Mouse (Mus musculus) MEL (cell line): ENCODE data around the gene Paxbp1. TPM values are rescaled to one million over a fixed set of nuclear protein-coding genes. Genes with fewer than 3 reads are reported as not detected.

Experiments used
- DNase-seq: peaks from one replicate; pipeline ENCODE4 v3.0.0; 2011; ENCODE audit warnings: low read depth, low spot score
- H3K27ac ChIP-seq: 2 replicates; pipeline ENCODE4 v1.5.1; 2012; ENCODE audit warnings: low read depth, mild to moderate bottlenecking, control low read depth, low read length, moderate library complexity; ENCODE audit not compliant: control insufficient read depth
- H3K27me3 ChIP-seq, 2 experiments: fragments of 150-350 bp in 1 of 2; sonication (generic) in 1 of 2; 2 replicates each; pipeline ENCODE4 v1.6.1; 2012; ENCODE audit warnings: low read length in 2 of 2, mild to moderate bottlenecking in 2 of 2, improper control_type of control experiment in 1 of 2, moderate library complexity in 1 of 2; ENCODE audit not compliant: insufficient read depth in 2 of 2, control insufficient read depth in 1 of 2
- H3K36me3 ChIP-seq, 2 experiments: 2 replicates each; pipeline ENCODE4 v1.6.1; 2012 to 2014; ENCODE audit warnings: low read length in 2 of 2, improper control_type of control experiment in 1 of 2, inconsistent platforms in 1 of 2, mild to moderate bottlenecking in 1 of 2; ENCODE audit not compliant: insufficient read depth in 2 of 2, control insufficient read depth in 1 of 2
- H3K4me1 ChIP-seq, 2 experiments: fragments of 150-350 bp in 1 of 2; sonication (generic) in 1 of 2; 2 replicates each; pipeline ENCODE4 v1.6.1; 2012; ENCODE audit warnings: low read length in 2 of 2, improper control_type of control experiment in 1 of 2, mild to moderate bottlenecking in 1 of 2; ENCODE audit not compliant: insufficient read depth in 2 of 2, control insufficient read depth in 1 of 2
- H3K4me3 ChIP-seq, 2 experiments: fragments of 150-350 bp in 1 of 2; sonication (generic) in 1 of 2; 2 replicates each; pipeline ENCODE4 v1.5.1; 2012; ENCODE audit warnings: low read depth in 2 of 2, low read length in 2 of 2, mild to moderate bottlenecking in 2 of 2, moderate library complexity in 2 of 2, control low read depth in 1 of 2, improper control_type of control experiment in 1 of 2; ENCODE audit not compliant: control insufficient read depth in 1 of 2, insufficient read depth in 1 of 2
- H3K79me2 ChIP-seq: 2 replicates; pipeline ENCODE4 v1.6.1; 2012; ENCODE audit warnings: mild to moderate bottlenecking, low read length, moderate library complexity; ENCODE audit not compliant: control insufficient read depth, poor library complexity, insufficient read depth
- H3K9ac ChIP-seq: 2 replicates; pipeline ENCODE4 v1.6.1; 2012; ENCODE audit warnings: low read depth, mild to moderate bottlenecking, control low read depth, low read length, moderate library complexity; ENCODE audit not compliant: control insufficient read depth, poor library complexity, severe bottlenecking
- H3K9me3 ChIP-seq: fragments of 150-350 bp; sonication (generic); replicated peaks from 2 replicates; pipeline ENCODE4 v1.6.1; 2012; ENCODE audit warnings: mild to moderate bottlenecking, low read length, improper control_type of control experiment, moderate library complexity; ENCODE audit not compliant: insufficient read depth
- BHLHE40 ChIP-seq: IDR thresholded peaks from 2 replicates; pipeline ENCODE4 v1.6.1; 2012; ENCODE audit warnings: low read depth, mild to moderate bottlenecking, inconsistent platforms, low read length, improper control_type of control experiment, borderline replicate concordance
- CTCF ChIP-seq, 3 experiments: IDR thresholded peaks in 2 of 3; conservative IDR thresholded peaks in 1 of 3; 2 replicates each; pipeline ENCODE4 v1.5.1; 2011 to 2012; ENCODE audit warnings: low read length in 3 of 3, low read depth in 2 of 3, mild to moderate bottlenecking in 2 of 3, improper control_type of control experiment in 1 of 3, inconsistent platforms in 1 of 3, mixed read lengths in 1 of 3, moderate library complexity in 1 of 3; ENCODE audit not compliant: control insufficient read depth in 1 of 3, insufficient read depth in 1 of 3, poor library complexity in 1 of 3, severe bottlenecking in 1 of 3
- E2F4 ChIP-seq: IDR thresholded peaks from 2 replicates; pipeline ENCODE4 v1.6.1; 2011; ENCODE audit warnings: low read depth, low read length, improper control_type of control experiment, borderline replicate concordance
- EP300 ChIP-seq, 2 experiments: IDR thresholded peaks; 2 replicates each; pipeline ENCODE4 v1.6.1; 2011; ENCODE audit warnings: improper control_type of control experiment in 2 of 2, low read length in 2 of 2, low read depth in 1 of 2, mild to moderate bottlenecking in 1 of 2
- ETS1 ChIP-seq: IDR thresholded peaks from 2 replicates; pipeline ENCODE4 v1.6.1; 2012; ENCODE audit warnings: low read depth, mild to moderate bottlenecking, inconsistent platforms, low read length, improper control_type of control experiment, moderate library complexity
- GABPA ChIP-seq: IDR thresholded peaks from 2 replicates; pipeline ENCODE4 v1.6.1; 2012; ENCODE audit warnings: low read depth, mild to moderate bottlenecking, inconsistent platforms, low read length, improper control_type of control experiment, moderate library complexity
- JUND ChIP-seq: IDR thresholded peaks from 2 replicates; pipeline ENCODE4 v1.6.1; 2011; ENCODE audit warnings: low read depth, mild to moderate bottlenecking, improper control_type of control experiment, low read length
- MAX ChIP-seq: IDR thresholded peaks from 2 replicates; pipeline ENCODE4 v1.6.1; 2011; ENCODE audit warnings: low read length, improper control_type of control experiment
- MEF2A ChIP-seq: IDR thresholded peaks from 2 replicates; pipeline ENCODE4 v1.6.1; 2014; ENCODE audit warnings: low read depth, mild to moderate bottlenecking, inconsistent platforms, low read length, improper control_type of control experiment; ENCODE audit not compliant: poor library complexity, insufficient replicate concordance, severe bottlenecking; ENCODE audit errors: extremely low read depth
- MXI1 ChIP-seq: IDR thresholded peaks from 2 replicates; pipeline ENCODE4 v1.6.1; 2011; ENCODE audit warnings: mild to moderate bottlenecking, low read depth, low read length, improper control_type of control experiment
- MYC ChIP-seq: IDR thresholded peaks from 2 replicates; pipeline ENCODE4 v1.6.1; 2011; ENCODE audit warnings: low read depth, mild to moderate bottlenecking, low read length, improper control_type of control experiment, moderate library complexity
- NELFE ChIP-seq: IDR thresholded peaks from 2 replicates; pipeline ENCODE4 v1.6.1; 2011; ENCODE audit warnings: low read depth, low read length, improper control_type of control experiment
- NRF1 ChIP-seq: IDR thresholded peaks from 2 replicates; pipeline ENCODE4 v1.6.1; 2014; ENCODE audit warnings: low read depth, mild to moderate bottlenecking, inconsistent platforms, low read length, improper control_type of control experiment, moderate library complexity; ENCODE audit not compliant: poor library complexity, insufficient read depth, severe bottlenecking
- POLR2A ChIP-seq, 2 experiments: IDR thresholded peaks; 2 replicates each; pipeline ENCODE4 v1.6.1; 2011 to 2012; ENCODE audit warnings: low read length in 2 of 2, mild to moderate bottlenecking in 2 of 2, control low read depth in 1 of 2, improper control_type of control experiment in 1 of 2, low read depth in 1 of 2, moderate library complexity in 1 of 2; ENCODE audit not compliant: control insufficient read depth in 1 of 2, insufficient read depth in 1 of 2, poor library complexity in 1 of 2
- POLR2AphosphoS5 ChIP-seq: IDR thresholded peaks from 2 replicates; pipeline ENCODE4 v1.6.1; 2012; ENCODE audit warnings: low read depth, borderline replicate concordance, mild to moderate bottlenecking, inconsistent platforms, low read length, moderate library complexity, mixed read lengths
- RAD21 ChIP-seq: IDR thresholded peaks from 2 replicates; pipeline ENCODE4 v1.6.1; 2011; ENCODE audit warnings: mild to moderate bottlenecking, low read depth, low read length, improper control_type of control experiment
- RCOR1 ChIP-seq: IDR thresholded peaks from 2 replicates; pipeline ENCODE4 v1.6.1; 2012; ENCODE audit warnings: low read depth, mild to moderate bottlenecking, inconsistent platforms, low read length, improper control_type of control experiment
- SIN3A ChIP-seq: IDR thresholded peaks from 2 replicates; pipeline ENCODE4 v1.6.1; 2012; ENCODE audit warnings: low read length, improper control_type of control experiment, inconsistent platforms
- SMC3 ChIP-seq: IDR thresholded peaks from 2 replicates; pipeline ENCODE4 v1.6.1; 2011; ENCODE audit warnings: low read depth, low read length, improper control_type of control experiment
- TCF12 ChIP-seq: IDR thresholded peaks from 2 replicates; pipeline ENCODE4 v1.6.1; 2014; ENCODE audit warnings: low read depth, mild to moderate bottlenecking, inconsistent platforms, low read length, improper control_type of control experiment, moderate library complexity
- UBTF ChIP-seq: IDR thresholded peaks from 2 replicates; pipeline ENCODE4 v1.6.1; 2012; ENCODE audit warnings: low read depth, mild to moderate bottlenecking, inconsistent platforms, low read length, improper control_type of control experiment, moderate library complexity, borderline replicate concordance; ENCODE audit not compliant: insufficient read depth
- USF2 ChIP-seq, 2 experiments: IDR thresholded peaks; 2 replicates each; pipeline ENCODE4 v1.6.1; 2011 to 2012; ENCODE audit warnings: improper control_type of control experiment in 2 of 2, low read length in 2 of 2, borderline replicate concordance in 1 of 2, inconsistent platforms in 1 of 2, low read depth in 1 of 2, mild to moderate bottlenecking in 1 of 2; ENCODE audit not compliant: insufficient read depth in 1 of 2
- ZC3H11A ChIP-seq: IDR thresholded peaks from 2 replicates; pipeline ENCODE4 v1.6.1; 2012; ENCODE audit warnings: low read depth, mild to moderate bottlenecking, inconsistent platforms, low read length, improper control_type of control experiment
- ZKSCAN1 ChIP-seq: IDR thresholded peaks from 2 replicates; pipeline ENCODE4 v1.6.1; 2012; ENCODE audit warnings: low read depth, mild to moderate bottlenecking, inconsistent platforms, low read length, improper control_type of control experiment, moderate library complexity
- polyA plus RNA-seq, 2 experiments: library from polyadenylated mRNA; stranded (reverse) in 1 of 2; unstranded in 1 of 2; fragments of >175 nt in 1 of 2; fragments of >200 nt in 1 of 2; gene quantifications; 2 replicates each; pipeline versions ENCODE4 v1.2.1 to v1.2.4; 2012; ENCODE audit warnings: low replicate concordance in 2 of 2, low read depth in 1 of 2; ENCODE audit not compliant: insufficient read length in 2 of 2, insufficient read depth in 1 of 2, missing spikeins in 1 of 2
- total RNA-seq: library from RNA; depleted of rRNA; stranded (reverse); fragments of 300-350 nt; gene quantifications from 2 replicates; pipeline ENCODE4 v1.2.3, GENCODE M21; 2012

Gene Paxbp1
- total and polyA plus RNA-seq, 3 experiments, result 23.8 to 49.6 TPM; not detected in 1

GRCm38 (mm10) chr16:91045511-91045910 lies 1.2 kb upstream of the Paxbp1 start:
- no peak overlapping the region for H3K9ac ChIP-seq
- peaks cover 2 to 3% of the 10 kb centered on the region in 2 experiments; a peak in 1 of 4 replicates for H3K4me1 ChIP-seq
- DNase-seq, result peak; percentile 66
- H3K27me3 ChIP-seq, result no peaks in the 10 kb centered on the region
- TF ChIP-seq RAD21 (peak; percentile 57), NELFE (no peak), POLR2AphosphoS5 (no peak), CTCF (IDR thresholded peaks at IDR 0.05 in 2 of 3, conservative IDR thresholded peaks at IDR 0.05 in 1 of 3; ENCODE audit: control insufficient read depth in 1 of 3, insufficient read depth in 1 of 3, low read depth in 2 of 3, low read length in 3 of 3, poor library complexity in 1 of 3, severe bottlenecking in 1 of 3) (peak; percentile 43 to 66 (median 64)), RCOR1 (no peak), UBTF (no peak), SIN3A (peak; percentile 38; the same call in 1 of the 2 replicates), SMC3 (peak; percentile 57), E2F4 (no peak), USF2 (IDR thresholded peaks at IDR 0.05; ENCODE audit: borderline replicate concordance in 1 of 2, insufficient read depth in 1 of 2, low read depth in 1 of 2, low read length in 2 of 2) (no peak), MYC (no peak), EP300 (IDR thresholded peaks at IDR 0.05; ENCODE audit: low read depth in 1 of 2, low read length in 2 of 2) (no peak), MEF2A (no peak), ZC3H11A (peak; percentile 39), JUND (no peak), MXI1 (peak; percentile 40; the same call in 1 of the 2 replicates)
- peaks cover 6 to 14% of the 10 kb centered on the region in 2 experiments for H3K36me3 ChIP-seq
- no peaks in the 10 kb centered on the region for H3K9me3 ChIP-seq
- H3K4me3 ChIP-seq, result no peak overlapping the region
- H3K79me2 ChIP-seq, result peaks cover 31% of the 10 kb centered on the region
- H3K27ac ChIP-seq, result no peak overlapping the region

- peak overlapping the region; percentile 95 for H3K9ac ChIP-seq
- TF ChIP-seq ZKSCAN1, result no peak
- TF ChIP-seq MYC, result no peak
- TF ChIP-seq ZC3H11A, result no peak
- TF ChIP-seq JUND, result no peak
- TF ChIP-seq BHLHE40, result no peak
- no peak for TF ChIP-seq NELFE
- peak; percentile 65; the same call in 1 of the 2 replicates for TF ChIP-seq MXI1
- TF ChIP-seq USF2 (IDR thresholded peaks at IDR 0.05; ENCODE audit: borderline replicate concordance in 1 of 2, insufficient read depth in 1 of 2, low read depth in 1 of 2, low read length in 2 of 2), result no peak
- TF ChIP-seq NRF1, result 0 out of 2 replicates have a peak, but pooled peaks have one; percentile 6
- TF ChIP-seq TCF12, result 0 out of 2 replicates have a peak, but pooled peaks have one; percentile 14
- no peak for TF ChIP-seq ETS1
- TF ChIP-seq SIN3A, result peak; percentile 71; the same call in 1 of the 2 replicates
- peak; percentile 33; the same call in 1 of the 2 replicates for TF ChIP-seq MAX
- no peak; a peak in 1 of 4 replicates for TF ChIP-seq POLR2A (IDR thresholded peaks at IDR 0.05; ENCODE audit: control insufficient read depth in 1 of 2, insufficient read depth in 1 of 2, low read depth in 1 of 2, low read length in 2 of 2, poor library complexity in 1 of 2)
- 0 out of 2 replicates have a peak, but pooled peaks have one; percentile 85 for TF ChIP-seq UBTF
- no peak for TF ChIP-seq POLR2AphosphoS5
- no peak for TF ChIP-seq CTCF (IDR thresholded peaks at IDR 0.05 in 2 of 3, conservative IDR thresholded peaks at IDR 0.05 in 1 of 3; ENCODE audit: control insufficient read depth in 1 of 3, insufficient read depth in 1 of 3, low read depth in 2 of 3, low read length in 3 of 3, poor library complexity in 1 of 3, severe bottlenecking in 1 of 3)
- no peak for TF ChIP-seq GABPA
- peak overlapping the region; percentile 81 for H3K27ac ChIP-seq
- H3K27me3 ChIP-seq, result no peaks in the 10 kb centered on the region
- peaks cover 13 to 14% of the 10 kb centered on the region in 2 experiments for H3K36me3 ChIP-seq
- H3K79me2 ChIP-seq, result peaks cover 37% of the 10 kb centered on the region
- DNase-seq, result peak; percentile 73
- no peaks in the 10 kb centered on the region for H3K9me3 ChIP-seq
- peak overlapping the region; percentile 85 to 89 for H3K4me3 ChIP-seq
- peaks cover 2 to 3% of the 10 kb centered on the region in 2 experiments; a peak in 1 of 4 replicates for H3K4me1 ChIP-seq
Measured at GRCm38 (mm10) chr16:91043461-91044248, 688 bp downstream of the Paxbp1 start.
